Mouse (Mus musculus): ENCODE results near the gene Podxl2. TPM values are rescaled to one million over a fixed set of nuclear protein-coding genes. Genes with fewer than 3 reads are reported as not detected.
A peak's percentile ranks its signal among the peaks of the same experiment; 100 is the strongest.

Podxl2 gene
- polyA plus RNA-seq, 1 experiment from 2014 or later, result 595 TPM

- H3K9ac ChIP-seq, result peak within 1 kb of the TSS; percentile 91
Observed at GRCm38 (mm10) chr6:88841781-88842689, 32.8 kb downstream of the Podxl2 start, which contains the start of gene Abtb1. TSS of gene Abtb1 (minus strand) at chr6:88841984.

GRCm38 (mm10) chr6:88841514-88841780 is 33.4 kb downstream of the Podxl2 start:
- peaks cover 65% of the 10 kb centered on the region for H3K36me3 ChIP-seq
- peak overlapping the region; percentile 77 for H3K4me3 ChIP-seq
- under 1% methylated on average over 22 of the region's 22 CpGs for WGBS
- H3K9me3 ChIP-seq, result no peaks in the 10 kb centered on the region
- no peaks in the 10 kb centered on the region for H3K27me3 ChIP-seq
- peak overlapping the region; percentile 90 for H3K4me2 ChIP-seq
- peak overlapping the region; percentile 89 for H3K27ac ChIP-seq
- peak overlapping the region; percentile 91 for H3K9ac ChIP-seq
- ATAC-seq (ENCODE audit: low FRiP score), result no peak; the same call in 1 of the 2 replicates
- H3K4me1 ChIP-seq (replicated peaks), result peaks cover 36% of the 10 kb centered on the region

More at GRCm38 (mm10) chr6:88841781-88842689, 32.8 kb downstream of the Podxl2 start, which contains the start of gene Abtb1:
- H3K27me3 ChIP-seq, result no peaks in the 10 kb centered on the region
- peak within 1 kb of the TSS; percentile 90 for H3K4me2 ChIP-seq
- peak; percentile 94 for ATAC-seq (ENCODE audit: low FRiP score)
- H3K27ac ChIP-seq, result peak within 1 kb of the TSS; percentile 89
- H3K9me3 ChIP-seq, result no peaks in the 10 kb centered on the region
- peaks cover 32% of the 10 kb centered on the region for H3K4me1 ChIP-seq (replicated peaks)
- H3K4me3 ChIP-seq, result peak within 1 kb of the TSS; percentile 77
- WGBS, result under 1% methylated on average over 71 of the region's 72 CpGs
- H3K36me3 ChIP-seq, result peaks cover 65% of the 10 kb centered on the region

- peak; percentile 1; the same call in 1 of the 2 replicates for ATAC-seq (ENCODE audit: low FRiP score)
- H3K4me3 ChIP-seq, result peak overlapping the region; percentile 77
- no peaks in the 10 kb centered on the region for H3K9me3 ChIP-seq
- H3K27me3 ChIP-seq, result no peaks in the 10 kb centered on the region
- H3K4me1 ChIP-seq (replicated peaks), result peaks cover 37% of the 10 kb centered on the region
- H3K36me3 ChIP-seq, result peaks cover 65% of the 10 kb centered on the region
- peak overlapping the region; percentile 91 for H3K9ac ChIP-seq
- WGBS, result 56% methylated on average over 9 of the region's 9 CpGs
- H3K27ac ChIP-seq, result peak overlapping the region; percentile 89
- H3K4me2 ChIP-seq, result peak overlapping the region; percentile 90
Observed at GRCm38 (mm10) chr6:88840791-88841513, 33.9 kb downstream of the Podxl2 start.

GRCm38 (mm10) chr6:88840211-88840610 is 34.6 kb downstream of the Podxl2 start:
- 78% methylated on average over 3 of the region's 3 CpGs for WGBS
- H3K4me1 ChIP-seq (replicated peaks), result peaks cover 37% of the 10 kb centered on the region
- H3K27me3 ChIP-seq, result no peaks in the 10 kb centered on the region
- H3K9ac ChIP-seq, result 0 out of 2 replicates have a peak overlapping the region, but pooled peaks have one; percentile 91
- H3K36me3 ChIP-seq, result peaks cover 64% of the 10 kb centered on the region
- peak overlapping the region; percentile 90 for H3K4me2 ChIP-seq
- no peaks in the 10 kb centered on the region for H3K9me3 ChIP-seq
- no peak overlapping the region for H3K4me3 ChIP-seq
- no peak for ATAC-seq (ENCODE audit: low FRiP score)
- H3K27ac ChIP-seq, result no peak overlapping the region

- H3K27ac ChIP-seq, result no peak overlapping the region
- no peak overlapping the region for H3K4me3 ChIP-seq
- H3K9me3 ChIP-seq, result no peaks in the 10 kb centered on the region
- H3K4me2 ChIP-seq, result no peak overlapping the region
- ATAC-seq (ENCODE audit: low FRiP score), result no peak
- H3K36me3 ChIP-seq, result peaks cover 59% of the 10 kb centered on the region
- no peaks in the 10 kb centered on the region for H3K27me3 ChIP-seq
- 0 out of 2 replicates have a peak overlapping the region, but pooled peaks have one; percentile 9 for H3K9ac ChIP-seq
- 84% methylated on average over 26 of the region's 26 CpGs for WGBS
- peaks cover 37% of the 10 kb centered on the region for H3K4me1 ChIP-seq (replicated peaks)
Observed at GRCm38 (mm10) chr6:88839135-88839970, 35.5 kb downstream of the Podxl2 start.

- no peaks in the 10 kb centered on the region for H3K9me3 ChIP-seq
- H3K27me3 ChIP-seq, result no peaks in the 10 kb centered on the region
- H3K4me3 ChIP-seq, result no peak overlapping the region
- no peak for ATAC-seq (ENCODE audit: low FRiP score)
- 92% methylated on average over 10 of the region's 10 CpGs for WGBS
- H3K4me1 ChIP-seq (replicated peaks), result peaks cover 36% of the 10 kb centered on the region
- H3K27ac ChIP-seq, result no peak overlapping the region
- H3K9ac ChIP-seq, result no peak overlapping the region
- no peak overlapping the region for H3K4me2 ChIP-seq
- H3K36me3 ChIP-seq, result peaks cover 52% of the 10 kb centered on the region
Observed at GRCm38 (mm10) chr6:88838613-88839012, 36.2 kb downstream of the Podxl2 start.

GRCm38 (mm10) chr6:88837999-88838398 is 36.8 kb downstream of the Podxl2 start:
- peaks cover 46% of the 10 kb centered on the region for H3K36me3 ChIP-seq
- H3K9me3 ChIP-seq, result no peaks in the 10 kb centered on the region
- no peak for ATAC-seq (ENCODE audit: low FRiP score)
- no peak overlapping the region for H3K4me2 ChIP-seq
- no peak overlapping the region for H3K27ac ChIP-seq
- H3K9ac ChIP-seq, result no peak overlapping the region
- no peak overlapping the region for H3K4me3 ChIP-seq
- H3K4me1 ChIP-seq (replicated peaks), result peaks cover 30% of the 10 kb centered on the region
- no peaks in the 10 kb centered on the region for H3K27me3 ChIP-seq
- 93% methylated on average over 12 of the region's 12 CpGs for WGBS

GRCm38 (mm10) chr6:88836178-88836819 is 38.5 kb downstream of the Podxl2 start:
- H3K4me3 ChIP-seq, result no peak overlapping the region
- H3K9ac ChIP-seq, result no peak overlapping the region
- no peaks in the 10 kb centered on the region for H3K9me3 ChIP-seq
- no peak overlapping the region for H3K4me2 ChIP-seq
- no peak overlapping the region; the same call in 1 of the 2 replicates for H3K27ac ChIP-seq
- no peaks in the 10 kb centered on the region for H3K27me3 ChIP-seq
- H3K36me3 ChIP-seq, result peaks cover 46% of the 10 kb centered on the region
- H3K4me1 ChIP-seq (replicated peaks), result peaks cover 22% of the 10 kb centered on the region
- ATAC-seq (ENCODE audit: low FRiP score), result no peak
- 87% methylated on average over 28 of the region's 28 CpGs for WGBS

- Histone ChIP-seq H3K27ac (no peak overlapping the region), H3K9me3 (no peaks in the 10 kb centered on the region)
- no peak for ATAC-seq (ENCODE audit: low FRiP score)
Observed at GRCm38 (mm10) chr6:88835047-88835446, 39.8 kb downstream of the Podxl2 start.

GRCm38 (mm10) chr6:88833340-88834140 is 41.3 kb downstream of the Podxl2 start:
- no peak for ATAC-seq (ENCODE audit: low FRiP score)
- H3K27ac ChIP-seq, result no peak overlapping the region
- H3K9ac ChIP-seq, result peak overlapping the region; percentile 49; the same call in 1 of the 2 replicates
- H3K9me3 ChIP-seq, result no peaks in the 10 kb centered on the region
- no peak overlapping the region for H3K4me2 ChIP-seq
- peaks cover 35% of the 10 kb centered on the region for H3K36me3 ChIP-seq
- H3K4me1 ChIP-seq (replicated peaks), result peaks cover 5% of the 10 kb centered on the region; the same call in 1 of the 2 replicates
- WGBS, result 93% methylated on average over 5 of the region's 5 CpGs
- no peak overlapping the region for H3K4me3 ChIP-seq
- no peaks in the 10 kb centered on the region for H3K27me3 ChIP-seq

More at GRCm38 (mm10) chr6:88835047-88835446, 39.8 kb downstream of the Podxl2 start:
- Histone ChIP-seq H3K4me1 (replicated peaks) (peaks cover 10% of the 10 kb centered on the region), H3K4me2 (no peak overlapping the region), H3K27me3 (no peaks in the 10 kb centered on the region), H3K4me3 (no peak overlapping the region), H3K9ac (no peak overlapping the region), H3K36me3 (peaks cover 46% of the 10 kb centered on the region)
- 82% methylated on average over 5 of the region's 5 CpGs for WGBS

- Histone ChIP-seq H3K9me3 (no peaks in the 10 kb centered on the region), H3K27ac (no peak overlapping the region), H3K4me1 (replicated peaks) (peaks cover 9% of the 10 kb centered on the region), H3K27me3 (no peaks in the 10 kb centered on the region), H3K4me3 (no peak overlapping the region), H3K9ac (no peak overlapping the region), H3K4me2 (no peak overlapping the region), H3K36me3 (peaks cover 27% of the 10 kb centered on the region)
- 71% methylated on average over 5 of the region's 5 CpGs for WGBS
- ATAC-seq (ENCODE audit: low FRiP score), result no peak
Observed at GRCm38 (mm10) chr6:88832663-88833062, 42.2 kb downstream of the Podxl2 start.
